Mouse (Mus musculus) forebrain, embryonic 16.5 days (tissue): ENCODE results near the gene Sgms2. TPM values are rescaled to one million over a fixed set of nuclear protein-coding genes. Genes with fewer than 3 reads are reported as not detected.

Source experiments
- ATAC-seq: fragments of 200-750 bp; cut with Nextera tagmentation; 2 replicates; pipeline ENCODE4 v1.8.0; 2017; ENCODE audit warnings: mild to moderate bottlenecking, moderate library complexity
- H3K27ac ChIP-seq: fragments of 300-500 bp; sonication (generic); 2 replicates; pipeline ENCODE4 v1.5.1; 2014; ENCODE audit warnings: low read length, control low read depth
- H3K27me3 ChIP-seq: fragments of 300-500 bp; sonication (generic); replicated peaks from 2 replicates; pipeline ENCODE4 v1.6.1; 2014; ENCODE audit warnings: low read length; ENCODE audit not compliant: control insufficient read depth, insufficient read depth
- H3K36me3 ChIP-seq: fragments of 300-500 bp; sonication (generic); 2 replicates; pipeline ENCODE4 v1.6.1; 2014; ENCODE audit not compliant: control insufficient read depth, insufficient read depth
- H3K4me1 ChIP-seq: fragments of 300-500 bp; sonication (generic); replicated peaks from 2 replicates; pipeline ENCODE4 v1.6.1; 2014; ENCODE audit warnings: low read length; ENCODE audit not compliant: control insufficient read depth, insufficient read depth
- H3K4me2 ChIP-seq: fragments of 300-500 bp; sonication (generic); 2 replicates; pipeline ENCODE4 v1.6.1; 2014; ENCODE audit warnings: mild to moderate bottlenecking, low read length, control low read depth
- H3K4me3 ChIP-seq: fragments of 300-500 bp; sonication (generic); replicated peaks from 2 replicates; pipeline ENCODE4 v1.5.1; 2014; ENCODE audit warnings: mild to moderate bottlenecking, low read length, control low read depth
- H3K9ac ChIP-seq: fragments of 300-500 bp; sonication (generic); replicated peaks from 2 replicates; pipeline ENCODE4 v1.6.1; 2014; ENCODE audit warnings: low read depth, low read length, control low read depth
- H3K9me3 ChIP-seq: fragments of 300-500 bp; sonication (generic); 2 replicates; pipeline ENCODE4 v1.6.1; 2016; ENCODE audit warnings: low read length; ENCODE audit not compliant: control insufficient read depth
- WGBS: fragments of 180-500 bp; shearing (Covaris S2); extraction: QIAGEN DNeasy Blood & Tissue Kit; methylation state at CpG from one replicate; pipeline ENCODE4 v1.1.7; 2014; 5-methylcytosine and 5-hydroxymethylcytosine counted together
- polyA plus RNA-seq: library from polyadenylated mRNA; unstranded; fragments of >200 nt; fragmentation: Nextera tagmentation; extraction: Ambion mirVana; gene quantifications from 2 replicates; pipeline ENCODE4 v1.2.1, GENCODE M21; 2015

The Sgms2 gene
- polyA plus RNA-seq, 1 experiment from 2014 or later: 1.0 TPM

DNA sequence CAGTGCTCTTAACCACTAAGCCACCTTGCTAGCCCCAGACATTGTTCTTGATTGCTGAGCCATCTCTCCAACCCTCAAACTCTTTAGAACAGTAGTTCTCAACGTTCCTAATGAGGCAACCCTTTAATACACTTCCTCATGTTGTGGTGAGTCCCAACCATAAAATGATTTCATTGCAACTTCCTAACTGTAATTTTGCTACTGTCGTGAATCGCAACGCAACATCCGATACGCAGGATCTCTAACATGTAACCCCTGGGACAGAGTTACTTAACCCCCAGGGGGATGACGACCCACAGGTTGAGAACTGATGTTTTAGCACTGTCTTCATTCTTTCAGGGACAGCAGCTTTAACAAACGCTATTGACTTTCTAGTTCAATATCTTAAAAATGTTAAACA, 122.5 kb downstream of the Sgms2 start:
- Histone ChIP-seq H3K4me2 (no peak overlapping the region), H3K36me3 (no peaks in the 10 kb centered on the region), H3K9ac (no peak overlapping the region), H3K4me1 (no peaks in the 10 kb centered on the region), H3K4me3 (no peak overlapping the region), H3K9me3 (no peaks in the 10 kb centered on the region), H3K27ac (no peak overlapping the region), H3K27me3 (no peaks in the 10 kb centered on the region)
- ATAC-seq: no peak
- 92% methylated on average over 8 of the region's 8 CpGs for whole genome bisulfite sequencing

DNA sequence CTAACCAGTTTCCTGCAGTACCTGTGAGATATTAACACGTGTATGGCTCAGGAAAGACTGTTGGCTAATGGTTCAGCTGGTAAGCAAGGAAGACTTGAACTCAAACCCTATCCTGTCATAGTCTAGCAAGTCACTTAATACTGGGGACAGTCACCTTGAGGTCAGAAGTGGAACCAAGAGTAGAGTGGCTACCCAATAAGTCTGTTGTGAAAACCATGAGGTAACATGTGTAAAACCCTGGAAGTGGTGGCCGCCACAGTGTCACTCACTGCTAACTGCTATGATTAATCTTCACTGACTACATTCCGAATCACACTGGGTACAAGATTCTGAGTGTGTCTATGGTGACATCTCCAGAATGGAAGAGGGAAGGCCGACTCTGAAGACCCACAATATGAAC, 123.8 kb downstream of the Sgms2 start:
- Histone ChIP-seq H3K4me3 (no peak overlapping the region), H3K36me3 (no peaks in the 10 kb centered on the region), H3K27ac (no peak overlapping the region), H3K4me2 (no peak overlapping the region), H3K4me1 (no peaks in the 10 kb centered on the region), H3K9me3 (no peaks in the 10 kb centered on the region), H3K9ac (no peak overlapping the region), H3K27me3 (no peaks in the 10 kb centered on the region)
- 94% methylated on average over 4 of the region's 4 CpGs for WGBS
- ATAC-seq: no peak

DNA sequence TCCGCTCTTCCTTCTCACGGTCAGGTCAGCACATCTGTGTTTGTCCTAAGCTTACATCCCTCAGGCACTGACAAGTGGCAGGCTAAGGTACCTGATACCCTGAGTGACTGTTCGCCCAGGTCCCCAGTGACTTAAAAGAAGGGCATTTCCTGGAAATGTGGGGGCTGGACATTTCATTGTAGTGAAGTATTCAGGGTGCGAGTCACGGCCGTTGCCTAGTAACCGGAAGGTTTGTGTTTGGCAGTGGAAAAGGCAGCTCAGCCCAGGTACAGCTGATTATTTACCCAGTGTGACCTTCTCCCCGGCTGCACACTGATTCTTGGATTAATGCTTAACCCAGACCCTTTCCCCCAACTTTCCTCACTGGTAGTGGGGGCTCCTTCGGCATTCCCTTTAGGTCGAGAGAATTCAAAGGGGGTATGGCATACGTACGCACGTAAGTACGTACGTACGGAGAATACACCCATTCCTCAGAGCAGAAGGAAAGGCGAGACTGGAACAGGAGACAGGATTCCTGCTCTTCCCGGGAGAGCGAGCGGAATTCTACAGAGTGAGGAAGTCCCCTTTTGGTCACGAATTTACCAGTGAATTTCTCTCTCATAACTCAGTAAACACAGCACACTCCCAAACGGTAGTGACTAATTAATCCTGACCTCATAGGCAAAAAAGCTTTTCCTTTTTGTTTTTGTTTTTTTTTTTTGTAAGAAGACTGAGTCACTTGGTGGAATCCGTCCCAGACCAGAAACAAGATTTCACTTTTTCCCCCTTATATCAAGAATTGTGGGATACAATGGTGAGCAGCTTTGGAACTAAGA, 126.4 kb downstream of the Sgms2 start:
- no peak overlapping the region for H3K9ac ChIP-seq
- no peak overlapping the region for H3K4me3 ChIP-seq
- no peak overlapping the region for H3K27ac ChIP-seq
- H3K27me3 ChIP-seq: no peaks in the 10 kb centered on the region
- ATAC-seq: no peak
- H3K9me3 ChIP-seq: no peaks in the 10 kb centered on the region
- H3K4me1 ChIP-seq: no peaks in the 10 kb centered on the region
- H3K36me3 ChIP-seq: no peaks in the 10 kb centered on the region
- H3K4me2 ChIP-seq: no peak overlapping the region
- WGBS: 69% methylated on average over 23 of the region's 23 CpGs

DNA sequence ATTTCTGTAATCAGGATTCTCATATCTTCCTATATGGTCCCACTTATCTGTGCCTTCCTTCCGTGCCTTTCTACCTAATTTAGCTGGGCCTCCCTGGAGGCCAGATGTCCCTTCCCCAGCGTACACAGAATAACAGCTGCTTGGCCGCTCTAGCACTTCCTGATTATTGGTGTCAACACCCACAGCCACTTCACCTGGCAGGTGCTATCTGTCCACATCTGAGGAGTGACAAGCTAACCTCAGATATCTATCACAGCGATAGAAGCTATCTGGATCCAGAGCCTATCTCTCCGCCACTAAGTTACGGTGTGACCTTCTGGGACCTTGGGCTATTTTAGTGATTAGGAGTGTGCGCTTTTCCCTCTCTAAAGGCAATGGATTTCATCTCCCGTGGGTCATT, 127.0 kb downstream of the Sgms2 start:
- Histone ChIP-seq H3K9me3 (no peaks in the 10 kb centered on the region), H3K4me1 (no peaks in the 10 kb centered on the region), H3K4me3 (no peak overlapping the region), H3K27me3 (no peaks in the 10 kb centered on the region), H3K9ac (no peak overlapping the region), H3K4me2 (no peak overlapping the region), H3K36me3 (no peaks in the 10 kb centered on the region), H3K27ac (no peak overlapping the region)
- no peak for ATAC-seq
- 89% methylated on average over 8 of the region's 8 CpGs for WGBS

DNA sequence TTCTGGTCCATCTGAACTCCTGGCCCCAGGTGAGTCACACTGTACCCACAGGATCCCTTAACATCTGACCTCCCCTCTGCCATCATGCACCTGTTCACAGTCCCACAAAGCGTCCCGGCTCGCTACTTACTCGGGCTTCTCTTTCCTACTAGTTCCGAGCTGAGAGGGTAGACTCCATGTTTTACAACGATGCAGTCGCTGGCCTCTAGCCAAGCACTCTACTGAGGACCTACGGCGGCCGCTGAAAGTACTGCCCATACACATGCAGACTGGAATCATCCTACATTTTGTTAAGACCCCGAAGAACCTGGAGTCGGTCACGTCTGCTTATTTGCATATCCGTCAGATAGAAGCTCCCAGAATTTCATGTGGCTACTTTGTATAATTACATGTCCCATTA, 127.6 kb downstream of the Sgms2 start:
- no peak overlapping the region for H3K4me2 ChIP-seq
- no peaks in the 10 kb centered on the region for H3K36me3 ChIP-seq
- no peak overlapping the region for H3K27ac ChIP-seq
- H3K27me3 ChIP-seq: no peaks in the 10 kb centered on the region
- H3K4me3 ChIP-seq: no peak overlapping the region
- WGBS: 85% methylated on average over 14 of the region's 14 CpGs
- H3K9me3 ChIP-seq: no peaks in the 10 kb centered on the region
- no peak overlapping the region for H3K9ac ChIP-seq
- H3K4me1 ChIP-seq: no peaks in the 10 kb centered on the region
- no peak for ATAC-seq

DNA sequence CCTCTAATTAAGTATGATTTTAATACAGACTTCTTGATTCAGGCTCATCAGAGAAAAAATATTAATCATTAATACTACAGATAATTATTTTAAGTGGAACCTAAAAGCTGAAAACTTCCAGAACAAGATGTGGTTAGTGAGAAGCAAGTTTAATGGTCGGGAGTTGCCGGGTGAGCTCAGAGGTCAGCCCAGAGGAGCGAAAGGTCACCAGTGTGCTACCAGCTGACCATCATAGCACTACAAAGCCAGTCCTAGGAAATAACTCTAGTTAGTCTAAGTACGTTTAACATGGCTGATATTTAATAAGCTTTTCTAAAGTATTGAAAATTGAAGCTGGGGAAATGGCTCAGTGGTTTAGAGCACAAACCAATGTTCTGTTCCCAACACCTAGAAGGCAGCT, 129.3 kb downstream of the Sgms2 start:
- 91% methylated on average over 4 of the region's 4 CpGs for WGBS
- no peaks in the 10 kb centered on the region for H3K36me3 ChIP-seq
- H3K27ac ChIP-seq: no peak overlapping the region
- no peak overlapping the region for H3K4me3 ChIP-seq
- H3K27me3 ChIP-seq: no peaks in the 10 kb centered on the region
- no peaks in the 10 kb centered on the region for H3K4me1 ChIP-seq
- no peak overlapping the region for H3K9ac ChIP-seq
- no peak overlapping the region for H3K4me2 ChIP-seq
- ATAC-seq: no peak
- no peaks in the 10 kb centered on the region for H3K9me3 ChIP-seq

DNA sequence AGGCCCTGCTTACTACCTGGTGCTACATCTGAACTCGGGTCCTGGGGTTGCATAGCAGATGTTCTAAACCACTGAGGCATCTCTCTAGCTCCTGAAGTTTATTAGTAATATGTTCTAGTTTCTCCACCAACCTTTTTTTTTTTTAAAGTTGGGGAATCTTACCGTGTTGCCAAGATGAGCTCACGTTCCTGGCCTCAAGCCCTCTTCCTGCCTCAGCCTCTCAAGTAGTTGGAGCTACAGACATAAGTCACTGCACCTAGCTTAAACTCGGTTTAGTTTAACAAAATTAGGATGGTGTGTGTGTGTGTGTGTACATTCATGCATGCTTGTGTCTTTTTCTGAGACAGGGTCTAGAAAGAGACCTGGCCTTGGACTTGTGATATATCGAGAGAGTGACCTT, 132.2 kb downstream of the Sgms2 start:
- Histone ChIP-seq H3K36me3 (no peaks in the 10 kb centered on the region), H3K27ac (no peak overlapping the region), H3K9ac (no peak overlapping the region), H3K4me1 (no peaks in the 10 kb centered on the region), H3K27me3 (no peaks in the 10 kb centered on the region), H3K4me3 (no peak overlapping the region), H3K4me2 (no peak overlapping the region), H3K9me3 (no peaks in the 10 kb centered on the region)
- ATAC-seq: no peak
- WGBS: 83% methylated on average over 5 of the region's 5 CpGs

DNA sequence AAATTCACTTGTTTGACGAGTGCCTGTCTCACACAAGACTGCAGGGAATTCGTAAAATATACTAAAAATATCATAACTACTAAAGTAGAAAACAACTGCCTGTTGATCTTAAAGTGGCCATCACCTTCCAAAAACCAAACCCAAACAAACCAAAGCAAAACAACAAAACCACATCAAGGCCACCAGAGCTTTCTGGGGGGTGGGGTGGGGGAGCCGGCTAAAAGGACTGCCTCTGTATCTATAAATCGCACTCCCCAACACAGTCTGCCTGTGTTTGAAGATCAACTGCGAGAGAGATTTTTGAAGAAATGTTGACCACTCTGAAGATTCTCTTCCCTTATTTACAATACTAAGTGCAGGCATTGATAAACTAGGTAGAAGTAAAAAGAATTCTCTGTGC, 133.0 kb downstream of the Sgms2 start:
- no peaks in the 10 kb centered on the region for H3K9me3 ChIP-seq
- H3K4me1 ChIP-seq: no peaks in the 10 kb centered on the region
- H3K36me3 ChIP-seq: no peaks in the 10 kb centered on the region
- no peak overlapping the region for H3K4me3 ChIP-seq
- H3K4me2 ChIP-seq: no peak overlapping the region
- H3K27ac ChIP-seq: no peak overlapping the region
- no peak overlapping the region for H3K9ac ChIP-seq
- WGBS: 93% methylated on average over 5 of the region's 5 CpGs
- ATAC-seq: no peak
- no peaks in the 10 kb centered on the region for H3K27me3 ChIP-seq

DNA sequence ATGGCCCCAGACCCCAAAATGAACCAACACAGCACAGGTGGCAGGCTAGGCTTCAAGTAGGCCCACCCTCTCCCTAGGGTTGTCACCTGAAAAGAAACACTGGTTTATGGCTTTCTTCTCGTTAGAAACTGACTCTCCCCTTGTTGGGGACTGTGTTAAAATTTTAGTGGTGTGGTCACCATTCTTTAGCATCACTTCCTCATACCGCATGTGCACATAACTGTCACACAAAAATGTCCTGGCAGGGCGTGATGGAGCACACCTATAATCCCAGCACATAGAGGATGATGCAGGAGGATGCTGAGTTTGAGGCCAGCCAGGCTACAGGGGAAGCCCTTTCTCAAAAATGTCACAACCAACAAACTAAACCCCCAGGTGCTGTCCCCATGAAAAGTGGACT, 133.6 kb downstream of the Sgms2 start:
- H3K27ac ChIP-seq: no peak overlapping the region
- no peaks in the 10 kb centered on the region for H3K9me3 ChIP-seq
- no peak overlapping the region for H3K4me3 ChIP-seq
- ATAC-seq: no peak
- no peaks in the 10 kb centered on the region for H3K36me3 ChIP-seq
- no peaks in the 10 kb centered on the region for H3K27me3 ChIP-seq
- no peaks in the 10 kb centered on the region for H3K4me1 ChIP-seq
- H3K9ac ChIP-seq: no peak overlapping the region
- no peak overlapping the region for H3K4me2 ChIP-seq
- 82% methylated on average over 3 of the region's 3 CpGs for WGBS

DNA sequence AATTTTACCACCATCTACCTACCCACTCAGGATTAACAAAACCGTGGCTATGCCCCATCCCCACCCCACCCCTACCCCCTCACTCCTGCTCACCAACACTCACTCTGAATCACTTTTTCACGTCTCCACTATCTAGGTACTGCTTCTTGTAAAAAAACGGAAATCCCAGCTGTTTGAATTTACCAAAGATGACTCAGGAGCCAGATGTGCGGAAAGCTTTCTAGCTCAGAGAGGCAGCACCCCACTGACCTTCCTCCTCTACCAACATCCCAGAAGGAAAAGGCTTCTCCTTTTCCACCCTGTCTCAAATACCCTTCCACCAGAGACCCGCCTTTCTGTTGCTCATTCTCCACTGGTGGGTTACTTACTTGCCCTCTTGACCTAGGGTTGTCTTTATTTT, 135.2 kb downstream of the Sgms2 start:
- no peak for ATAC-seq
- Histone ChIP-seq H3K4me3 (no peak overlapping the region), H3K9me3 (no peaks in the 10 kb centered on the region), H3K4me2 (no peak overlapping the region), H3K27ac (no peak overlapping the region), H3K4me1 (no peaks in the 10 kb centered on the region), H3K36me3 (no peaks in the 10 kb centered on the region), H3K27me3 (no peaks in the 10 kb centered on the region), H3K9ac (no peak overlapping the region)
- WGBS: 76% methylated on average over 5 of the region's 5 CpGs
